Mouse (Mus musculus) lung, adult 2 months (tissue): ENCODE measurements at regions not wholly inside any gene's neighbourhood (a gene's known extent, or its start where the extent isn't known, plus 50 kb on each side); places are given as distances from the start of the nearest gene placed in this dataset.

Source experiments
- CTCF ChIP-seq: fragments of 200-500 bp; IDR thresholded peaks from 2 replicates; pipeline ENCODE4 v1.5.1; 2011; ENCODE audit warnings: mild to moderate bottlenecking, low read length, control low read depth; ENCODE audit not compliant: insufficient read depth
- POLR2A ChIP-seq: fragments of 200-500 bp; IDR thresholded peaks from 2 replicates; pipeline ENCODE4 v1.6.1; 2011; ENCODE audit warnings: low read depth, mild to moderate bottlenecking, control low read depth, low read length, borderline replicate concordance; ENCODE audit errors: extremely low read depth

DNA sequence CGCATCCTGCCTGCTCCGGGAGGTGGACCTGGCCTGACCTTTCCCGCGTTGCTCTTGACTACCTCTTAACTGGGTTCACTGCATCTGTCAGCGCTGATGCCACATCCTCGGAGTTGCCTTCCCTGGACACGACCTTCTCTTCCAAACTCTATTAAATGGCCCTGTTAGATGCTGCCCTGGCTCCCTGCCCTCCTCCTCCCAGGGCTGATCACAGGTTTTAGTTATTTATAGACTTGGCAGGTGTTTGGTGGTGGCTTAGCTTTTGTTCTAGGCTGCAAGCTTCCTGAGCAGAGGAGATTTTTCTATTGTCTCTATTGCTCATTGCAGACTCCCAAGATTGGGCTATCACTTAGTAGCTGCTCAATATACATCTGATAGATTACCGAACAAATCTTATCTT, 287.7 kb downstream of the Prdm2 start:
- TF ChIP-seq CTCF: no peak
- TF ChIP-seq POLR2A: no peak
